Mouse (Mus musculus) limb, embryonic 15.5 days (tissue): ENCODE data around the gene Tifa. TPM values are rescaled to one million over a fixed set of nuclear protein-coding genes. Genes with fewer than 3 reads are reported as not detected.

Experiments
- ATAC-seq: fragments of 200-750 bp; cut with Nextera tagmentation; 2 replicates; pipeline ENCODE4 v1.8.0; 2017; ENCODE audit warnings: low read depth, moderate TSS enrichment; ENCODE audit not compliant: insufficient number of reproducible peaks, low FRiP score, low TSS enrichment
- H3K27ac ChIP-seq: fragments of 300-500 bp; sonication (generic); 2 replicates; pipeline ENCODE4 v1.5.1; 2015; ENCODE audit warnings: moderate library complexity, mild to moderate bottlenecking, inconsistent platforms
- H3K27me3 ChIP-seq: fragments of 300-500 bp; sonication (generic); 2 replicates; pipeline ENCODE4 v1.6.1; 2015; ENCODE audit warnings: inconsistent platforms
- H3K36me3 ChIP-seq: fragments of 300-500 bp; sonication (generic); 2 replicates; pipeline ENCODE4 v1.6.1; 2015; ENCODE audit warnings: inconsistent platforms
- H3K4me1 ChIP-seq: fragments of 300-500 bp; sonication (generic); 2 replicates; pipeline ENCODE4 v1.6.1; 2015; ENCODE audit warnings: inconsistent platforms
- H3K4me2 ChIP-seq: fragments of 300-500 bp; sonication (generic); 2 replicates; pipeline ENCODE4 v1.6.1; 2015; ENCODE audit warnings: mild to moderate bottlenecking, inconsistent platforms
- H3K4me3 ChIP-seq: fragments of 300-500 bp; sonication (generic); 2 replicates; pipeline ENCODE4 v1.5.1; 2015; ENCODE audit warnings: mild to moderate bottlenecking, inconsistent platforms
- H3K9ac ChIP-seq: fragments of 300-500 bp; sonication (generic); 2 replicates; pipeline ENCODE4 v1.6.1; 2015; ENCODE audit warnings: inconsistent platforms
- H3K9me3 ChIP-seq: fragments of 300-500 bp; sonication (generic); 2 replicates; pipeline ENCODE4 v1.6.1; 2016; ENCODE audit warnings: inconsistent platforms
- WGBS: fragments of 180-500 bp; shearing (Covaris S2); methylation state at CpG from one replicate; pipeline ENCODE4 v1.1.7; 2015; 5-methylcytosine and 5-hydroxymethylcytosine counted together
- polyA plus RNA-seq: library from polyadenylated mRNA; unstranded; fragments of >200 nt; fragmentation: Nextera tagmentation; extraction: Ambion mirVana; gene quantifications from 2 replicates; pipeline ENCODE4 v1.2.1, GENCODE M21; 2015

Gene Tifa
- polyA plus RNA-seq, 1 experiment from 2014 or later: 3.3 TPM

DNA sequence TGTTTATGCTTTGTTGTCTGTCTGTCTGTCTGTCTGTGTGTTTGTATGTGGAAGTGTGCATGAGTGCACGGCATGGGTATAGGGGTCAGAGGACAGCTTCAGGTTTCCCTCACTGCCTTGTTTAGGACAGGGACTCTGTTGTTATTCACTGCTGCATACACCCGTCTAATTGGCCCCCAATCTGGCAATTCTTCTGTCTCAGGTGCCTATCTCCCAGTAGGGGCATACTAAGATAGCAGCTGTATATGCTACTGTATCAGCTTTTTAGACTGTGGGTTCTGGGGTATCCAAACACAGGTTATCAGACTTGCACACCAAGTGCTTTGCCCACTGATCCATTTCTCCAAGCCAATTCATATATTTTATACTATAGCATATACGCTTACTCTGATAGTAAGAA is 90.4 kb downstream of the Tifa start:
- no peaks in the 10 kb centered on the region for H3K36me3 ChIP-seq
- WGBS: 87% methylated on average over 3 of the region's 3 CpGs
- no peaks in the 10 kb centered on the region for H3K27me3 ChIP-seq
- H3K4me2 ChIP-seq: no peak overlapping the region
- H3K4me3 ChIP-seq: no peak overlapping the region
- no peaks in the 10 kb centered on the region for H3K4me1 ChIP-seq
- H3K9me3 ChIP-seq: no peaks in the 10 kb centered on the region
- H3K27ac ChIP-seq: no peak overlapping the region
- no peak for ATAC-seq
- H3K9ac ChIP-seq: no peak overlapping the region

DNA sequence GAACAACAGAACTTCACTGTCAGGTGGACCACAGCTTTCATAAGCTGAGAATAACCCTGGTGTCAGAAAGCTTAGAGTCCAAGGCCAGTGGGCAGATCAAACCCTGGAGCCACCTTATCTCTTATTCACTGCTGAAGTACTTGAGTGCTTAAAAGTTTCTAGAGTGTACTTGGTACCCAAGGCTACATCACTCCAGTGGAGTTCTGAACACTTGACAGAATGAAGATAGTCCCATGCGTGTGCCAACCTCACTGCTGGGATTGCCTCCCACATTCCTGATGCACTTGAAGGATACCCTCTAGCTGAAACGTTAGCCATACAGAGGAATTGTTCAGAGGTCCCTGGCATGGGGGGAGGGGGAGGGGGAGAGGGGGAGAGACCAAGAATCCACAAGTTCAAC is 92.1 kb downstream of the Tifa start:
- H3K9ac ChIP-seq: no peak overlapping the region
- ATAC-seq: no peak
- WGBS: 62% methylated on average over 2 of the region's 2 CpGs
- H3K4me1 ChIP-seq: no peaks in the 10 kb centered on the region
- no peak overlapping the region for H3K4me3 ChIP-seq
- no peaks in the 10 kb centered on the region for H3K9me3 ChIP-seq
- H3K36me3 ChIP-seq: no peaks in the 10 kb centered on the region
- no peak overlapping the region for H3K27ac ChIP-seq
- no peaks in the 10 kb centered on the region for H3K27me3 ChIP-seq
- no peak overlapping the region for H3K4me2 ChIP-seq

Other genes with a start within 250 kb of the Tifa start
- 48.9 and 50.9 TPM in 2 replicates for gene Larp7, start 236.5 kb upstream of the Tifa start, polyA plus RNA-seq
- gene Zgrf1, start 236.3 kb upstream of the Tifa start, polyA plus RNA-seq: 6.0 and 6.3 TPM in 2 replicates
- not detected in 2 replicates for gene Neurog2, start 156.7 kb upstream of the Tifa start, polyA plus RNA-seq
- gene Alpk1, start 9.3 kb upstream of the Tifa start, polyA plus RNA-seq: 0.79 and 1.5 TPM in 2 replicates
- 41.6 and 50.8 TPM in 2 replicates for gene Ap1ar, start 47.7 kb downstream of the Tifa start, polyA plus RNA-seq
- 8.6 and 10.7 TPM in 2 replicates for gene Fam241a, start 106.5 kb downstream of the Tifa start, polyA plus RNA-seq